Mouse (Mus musculus) stomach, embryonic 14.5 days (tissue): ENCODE data around the gene Higd1a. TPM values are rescaled to one million over a fixed set of nuclear protein-coding genes. Genes with fewer than 3 reads are reported as not detected.

Source experiments
- ATAC-seq: fragments of 200-750 bp; cut with Nextera tagmentation; 2 replicates; pipeline ENCODE4 v1.8.0; 2017; ENCODE audit warnings: low read depth, moderate TSS enrichment; ENCODE audit not compliant: insufficient number of reproducible peaks, insufficient read depth, low FRiP score
- H3K27ac ChIP-seq: fragments of 300-500 bp; sonication (generic); 2 replicates; pipeline ENCODE4 v1.5.1; 2014; ENCODE audit warnings: mild to moderate bottlenecking, low read length, moderate library complexity, mixed read lengths
- H3K27me3 ChIP-seq: fragments of 300-500 bp; sonication (generic); 2 replicates; pipeline ENCODE4 v1.6.1; 2014; ENCODE audit warnings: low read length, control low read depth, mixed read lengths; ENCODE audit not compliant: control insufficient read depth, insufficient read depth
- H3K36me3 ChIP-seq: fragments of 300-500 bp; sonication (generic); 2 replicates; pipeline ENCODE4 v1.6.1; 2014; ENCODE audit warnings: mild to moderate bottlenecking, control low read depth, low read length, moderate library complexity, mixed read lengths; ENCODE audit not compliant: control insufficient read depth, insufficient read depth
- H3K4me1 ChIP-seq: fragments of 300-500 bp; sonication (generic); 2 replicates; pipeline ENCODE4 v1.6.1; 2014; ENCODE audit warnings: low read length, control low read depth, mixed read lengths; ENCODE audit not compliant: control insufficient read depth, insufficient read depth
- H3K4me2 ChIP-seq: fragments of 300-500 bp; sonication (generic); replicated peaks from 2 replicates; pipeline ENCODE4 v1.6.1; 2014; ENCODE audit warnings: low read depth, low read length, control low read depth
- H3K4me3 ChIP-seq: fragments of 300-500 bp; sonication (generic); 2 replicates; pipeline ENCODE4 v1.5.1; 2014; ENCODE audit warnings: low read depth, low read length, control low read depth
- H3K9ac ChIP-seq: fragments of 300-500 bp; sonication (generic); replicated peaks from 2 replicates; pipeline ENCODE4 v1.6.1; 2014; ENCODE audit warnings: low read depth, mild to moderate bottlenecking, control low read depth, low read length, moderate library complexity, mixed read lengths
- H3K9me3 ChIP-seq: fragments of 300-500 bp; sonication (generic); 2 replicates; pipeline ENCODE4 v1.6.1; 2016; ENCODE audit warnings: low read depth, low read length, control low read depth; ENCODE audit not compliant: control insufficient read depth
- WGBS: fragments of 180-500 bp; shearing (Covaris S2); extraction: QIAGEN DNeasy Blood & Tissue Kit; methylation state at CpG from one replicate; pipeline ENCODE4 v1.1.7; 2014; 5-methylcytosine and 5-hydroxymethylcytosine counted together
- polyA plus RNA-seq: library from polyadenylated mRNA; unstranded; fragments of >200 nt; fragmentation: Nextera tagmentation; extraction: Ambion mirVana; gene quantifications from 2 replicates; pipeline ENCODE4 v1.2.1, GENCODE M21; 2014

Higd1a gene
- polyA plus RNA-seq, 1 experiment from 2014 or later = 289 TPM

DNA sequence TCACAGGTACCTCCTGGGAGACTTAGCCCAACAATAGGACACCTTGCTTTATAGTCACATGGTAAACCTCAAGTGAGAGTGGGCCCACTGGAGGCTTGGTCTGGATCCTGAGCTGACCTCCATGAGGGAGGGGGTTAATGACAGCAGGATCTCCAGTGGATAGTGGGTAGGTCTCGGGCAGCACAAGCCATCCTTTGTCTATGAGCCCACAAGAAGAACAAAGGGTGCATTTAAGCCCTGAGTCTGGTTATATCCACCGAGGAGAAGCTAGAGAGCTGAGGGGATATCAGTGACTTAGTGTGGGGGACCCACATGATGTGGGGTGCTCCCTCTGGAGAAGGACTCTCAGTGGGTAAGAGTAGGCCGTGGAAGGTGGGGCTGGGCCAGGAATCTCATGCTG is 49.7 kb downstream of the Higd1a start:
- Histone ChIP-seq H3K9ac (no peak overlapping the region), H3K36me3 (no peaks in the 10 kb centered on the region), H3K4me1 (0 out of 2 replicates have a peak, but pooled peaks cover 6% of the 10 kb centered on the region), H3K9me3 (no peaks in the 10 kb centered on the region), H3K27ac (no peak overlapping the region), H3K4me3 (no peak overlapping the region), H3K27me3 (no peaks in the 10 kb centered on the region), H3K4me2 (no peak overlapping the region)
- ATAC-seq = no peak
- 59% methylated on average over 3 of the region's 3 CpGs for WGBS

DNA sequence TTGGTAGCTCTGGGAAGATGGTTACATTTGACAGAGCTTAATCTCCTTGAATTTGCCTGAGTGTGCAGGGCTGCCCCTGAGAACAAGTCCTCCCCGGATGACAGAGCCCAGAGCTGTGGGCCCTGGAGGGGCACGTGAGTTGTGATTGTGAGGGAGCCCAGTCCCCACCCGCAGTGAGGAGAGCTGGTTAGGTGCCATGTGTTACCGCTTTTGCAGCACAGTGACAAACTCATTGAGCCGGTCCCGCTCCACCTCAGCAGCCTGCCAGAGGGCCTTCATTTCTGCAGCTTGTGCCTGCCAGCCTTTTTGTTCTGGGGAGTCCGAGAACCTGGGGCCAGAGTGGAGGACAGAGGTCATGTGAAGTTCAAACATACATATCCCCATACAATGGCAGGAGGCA is 50.2 kb downstream of the Higd1a start:
- no peaks in the 10 kb centered on the region for H3K27me3 ChIP-seq
- 62% methylated on average over 7 of the region's 7 CpGs for WGBS
- H3K4me3 ChIP-seq = no peak overlapping the region
- no peak overlapping the region for H3K9ac ChIP-seq
- H3K27ac ChIP-seq = no peak overlapping the region
- no peaks in the 10 kb centered on the region for H3K36me3 ChIP-seq
- H3K4me2 ChIP-seq = no peak overlapping the region
- ATAC-seq = no peak
- H3K4me1 ChIP-seq = 0 out of 2 replicates have a peak, but pooled peaks cover 6% of the 10 kb centered on the region
- no peaks in the 10 kb centered on the region for H3K9me3 ChIP-seq

DNA sequence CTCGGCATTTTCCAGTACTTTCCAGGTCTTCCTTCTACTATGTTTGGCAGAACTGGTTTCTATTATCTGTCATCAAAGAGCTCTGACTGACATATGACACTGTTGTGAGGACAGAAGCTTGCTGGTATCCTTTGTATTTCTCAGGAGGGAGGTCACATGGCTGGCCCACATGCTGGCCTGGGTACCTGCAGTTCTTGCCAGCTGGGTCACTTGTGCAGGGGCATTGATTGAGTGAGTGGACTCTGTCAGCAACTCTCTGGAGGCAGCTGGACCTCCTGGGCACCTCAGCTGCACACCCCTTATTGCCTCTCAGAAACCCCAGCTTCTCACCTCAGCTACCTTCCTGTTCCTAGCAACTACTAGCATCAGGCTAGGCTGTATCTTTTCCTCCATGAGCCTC is 50.6 kb downstream of the Higd1a start:
- Histone ChIP-seq H3K27me3 (no peaks in the 10 kb centered on the region), H3K4me1 (0 out of 2 replicates have a peak, but pooled peaks cover 6% of the 10 kb centered on the region), H3K9ac (no peak overlapping the region), H3K9me3 (no peaks in the 10 kb centered on the region), H3K4me2 (no peak overlapping the region), H3K27ac (no peak overlapping the region), H3K4me3 (no peak overlapping the region), H3K36me3 (no peaks in the 10 kb centered on the region)
- whole genome bisulfite sequencing = 65% methylated on average over 1 of the region's 1 CpGs
- no peak for ATAC-seq

DNA sequence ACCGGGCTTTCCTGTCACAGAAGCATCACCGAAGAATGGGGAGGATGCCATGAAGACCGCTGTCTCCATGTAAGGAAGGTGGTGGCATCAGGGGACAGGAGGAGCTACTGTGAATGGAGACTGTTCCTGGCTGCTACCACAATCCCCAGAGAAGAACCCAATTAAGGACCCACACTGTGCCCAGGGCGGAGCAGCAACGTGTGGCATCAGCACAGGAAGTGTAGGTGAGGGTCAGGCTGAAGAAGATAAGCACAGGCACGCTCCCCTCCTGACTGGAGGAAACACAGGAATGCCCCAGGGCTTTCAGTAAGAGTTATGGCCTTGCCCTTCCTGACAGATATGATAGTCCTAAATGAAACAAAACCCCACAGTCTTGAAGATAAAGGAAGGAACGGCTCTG is 55.4 kb downstream of the Higd1a start:
- no peaks in the 10 kb centered on the region for H3K4me1 ChIP-seq
- no peak overlapping the region for H3K4me2 ChIP-seq
- no peak overlapping the region for H3K9ac ChIP-seq
- ATAC-seq = no peak
- H3K36me3 ChIP-seq = no peaks in the 10 kb centered on the region
- H3K27me3 ChIP-seq = no peaks in the 10 kb centered on the region
- H3K27ac ChIP-seq = no peak overlapping the region
- H3K9me3 ChIP-seq = no peaks in the 10 kb centered on the region
- 46% methylated on average over 7 of the region's 7 CpGs for WGBS
- H3K4me3 ChIP-seq = no peak overlapping the region

DNA sequence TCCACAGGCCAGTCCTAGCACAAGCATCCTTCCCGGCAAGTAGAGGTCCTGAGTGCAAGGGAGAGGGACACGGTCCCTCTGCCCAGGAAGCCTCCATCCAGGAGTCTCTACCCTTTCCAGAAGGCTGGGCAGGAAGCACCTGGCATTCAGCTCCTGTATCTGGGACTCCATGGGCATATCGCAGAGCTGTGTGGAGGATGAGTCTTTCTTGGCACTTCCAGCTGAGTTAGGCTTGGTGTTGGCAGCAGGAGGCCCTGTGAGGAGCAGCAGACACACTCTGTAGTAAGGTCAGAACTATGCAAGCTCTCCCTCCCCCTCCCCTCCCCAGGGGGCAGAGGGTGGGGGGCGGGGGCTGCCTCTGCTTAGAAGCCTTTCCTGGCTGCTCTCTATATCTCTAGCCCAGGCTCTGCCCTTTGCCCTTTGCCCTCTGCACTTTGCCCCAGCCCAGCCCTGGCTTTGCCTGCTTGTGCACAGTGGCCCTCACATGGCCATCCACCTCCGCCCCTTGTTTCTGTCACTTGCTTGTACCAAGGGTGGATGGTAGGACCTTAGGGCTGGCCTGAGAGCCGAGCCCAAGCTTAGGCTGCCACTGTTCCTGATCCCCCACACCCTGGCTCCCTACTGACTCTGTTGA is 59.2 kb downstream of the Higd1a start:
- H3K4me3 ChIP-seq = no peak overlapping the region
- no peaks in the 10 kb centered on the region for H3K4me1 ChIP-seq
- no peaks in the 10 kb centered on the region for H3K9me3 ChIP-seq
- WGBS = 45% methylated on average over 6 of the region's 6 CpGs
- no peak overlapping the region for H3K4me2 ChIP-seq
- H3K9ac ChIP-seq = no peak overlapping the region
- no peaks in the 10 kb centered on the region for H3K36me3 ChIP-seq
- H3K27me3 ChIP-seq = no peaks in the 10 kb centered on the region
- no peak overlapping the region for H3K27ac ChIP-seq
- ATAC-seq = no peak

Other genes with a start within 250 kb of the Higd1a start
- gene Lyzl4, start 216.3 kb downstream of the Higd1a start, polyA plus RNA-seq = 0.55 TPM in 1 of 2 replicates, not detected in the other
- gene Vipr1, start 215.6 kb downstream of the Higd1a start, polyA plus RNA-seq = 0.29 and 0.46 TPM in 2 replicates
- gene Sec22c, start 152.9 kb downstream of the Higd1a start, polyA plus RNA-seq = 10.1 and 12.4 TPM in 2 replicates
- 136 TPM in 2 replicates for gene Ss18l2, start 148.0 kb downstream of the Higd1a start, polyA plus RNA-seq
- 88.1 and 102 TPM in 2 replicates for gene Nktr, start 139.2 kb downstream of the Higd1a start, polyA plus RNA-seq
- 12.5 and 13.7 TPM in 2 replicates for gene Zfp651, start 99.0 kb downstream of the Higd1a start, polyA plus RNA-seq
- gene Klhl40, start 80.8 kb downstream of the Higd1a start, polyA plus RNA-seq = 0.17 and 0.57 TPM in 2 replicates
- 0.78 and 1.1 TPM in 2 replicates for gene Hhatl, start 65.9 kb downstream of the Higd1a start, polyA plus RNA-seq
- 1.4 TPM in 2 replicates for gene Ccdc13, start 18.9 kb downstream of the Higd1a start, polyA plus RNA-seq
- 0.25 and 0.32 TPM in 2 replicates for gene Ackr2, start 40.0 kb upstream of the Higd1a start, polyA plus RNA-seq
- not detected in 2 replicates for gene Cyp8b1, start 57.9 kb upstream of the Higd1a start, polyA plus RNA-seq
- gene Fam198a, start 92.6 kb upstream of the Higd1a start, polyA plus RNA-seq = 4.0 and 4.4 TPM in 2 replicates
- gene Pomgnt2, start 138.7 kb upstream of the Higd1a start, polyA plus RNA-seq = 13.0 and 13.8 TPM in 2 replicates